Mouse (Mus musculus): Measurements from ENCODE around the gene Sms.

DNA sequence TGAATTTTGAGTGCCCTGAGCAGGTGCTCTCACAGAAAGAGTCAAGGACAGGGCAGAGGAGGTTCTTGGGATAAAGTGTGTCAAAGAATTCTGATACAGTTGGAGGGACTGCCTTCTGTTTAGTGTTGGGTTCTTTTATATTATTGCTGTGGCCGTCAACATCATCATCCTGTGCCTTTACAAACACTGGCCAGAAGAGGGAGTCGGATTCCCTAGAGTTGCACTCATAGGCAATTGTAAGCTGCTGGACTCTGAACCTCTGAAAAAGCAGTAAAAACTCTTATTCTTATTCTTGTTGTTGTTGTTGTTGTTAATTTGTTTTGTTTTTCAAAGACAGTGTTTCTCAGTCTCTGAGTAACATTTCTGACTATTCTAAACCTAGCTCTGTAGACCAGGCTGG is 5.3 kb downstream of the Sms start:
- TF ChIP-seq CTCF (IDR thresholded peaks at IDR 0.05; ENCODE audit: low read depth): peak; percentile 61
- no peak for TF ChIP-seq EP300 (IDR thresholded peaks at IDR 0.05; ENCODE audit: low read depth)
